Mouse (Mus musculus) gastrocnemius, postnatal 4 days (tissue): ENCODE measurements around the gene Oasl2. TPM values are rescaled to one million over a fixed set of nuclear protein-coding genes. Genes with fewer than 3 reads are reported as not detected.
"Not testable (repeated sequence)": the region's sequence is repeated elsewhere in the genome, so short reads cannot be mapped to it uniquely, and the experiment has no call there.

Source experiments
- DNase-seq, 2 experiments: peaks; one replicate each; pipeline ENCODE4 v3.0.0; 2021 to 2022; ENCODE audit warnings: low spot score in 2 of 2, mixed read lengths in 2 of 2
- total RNA-seq, 2 experiments: library from RNA; stranded (reverse); gene quantifications; 2 replicates each; pipeline ENCODE4 v1.2.3; 2021

The Oasl2 gene
- total RNA-seq, 2 experiments from 2014 or later = 1.4 to 2.5 TPM

DNA sequence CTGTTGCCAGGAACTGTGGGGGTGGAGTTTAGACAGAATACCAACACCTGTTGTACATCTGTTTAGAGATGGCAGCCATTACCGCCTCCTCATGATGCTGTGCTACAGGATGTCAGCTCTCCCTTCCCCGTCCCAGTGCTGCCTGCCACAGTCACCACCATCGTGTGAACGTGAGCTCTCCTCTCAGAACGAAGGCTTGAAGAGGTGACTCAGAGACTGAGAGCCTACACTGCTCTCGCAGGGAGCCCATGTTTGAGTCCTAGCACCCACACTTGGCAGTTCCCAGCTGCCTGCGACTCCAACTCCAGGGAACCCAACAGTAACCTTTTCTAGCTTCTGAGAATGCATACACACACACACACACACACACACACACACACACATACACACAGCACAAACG lies 18.1 kb downstream of the Oasl2 start:
- DNase-seq = no peak

- DNase-seq = no peak
These were observed 19.1 kb downstream of the Oasl2 start for GRCm38 (mm10) chr5:114915854-114916253.

GRCm38 (mm10) chr5:114916777-114917176 lies 20.0 kb downstream of the Oasl2 start:
- DNase-seq = no peak

- not testable (repeated sequence) for DNase-seq
These were observed 20.6 kb downstream of the Oasl2 start for GRCm38 (mm10) chr5:114917357-114917756.

DNA sequence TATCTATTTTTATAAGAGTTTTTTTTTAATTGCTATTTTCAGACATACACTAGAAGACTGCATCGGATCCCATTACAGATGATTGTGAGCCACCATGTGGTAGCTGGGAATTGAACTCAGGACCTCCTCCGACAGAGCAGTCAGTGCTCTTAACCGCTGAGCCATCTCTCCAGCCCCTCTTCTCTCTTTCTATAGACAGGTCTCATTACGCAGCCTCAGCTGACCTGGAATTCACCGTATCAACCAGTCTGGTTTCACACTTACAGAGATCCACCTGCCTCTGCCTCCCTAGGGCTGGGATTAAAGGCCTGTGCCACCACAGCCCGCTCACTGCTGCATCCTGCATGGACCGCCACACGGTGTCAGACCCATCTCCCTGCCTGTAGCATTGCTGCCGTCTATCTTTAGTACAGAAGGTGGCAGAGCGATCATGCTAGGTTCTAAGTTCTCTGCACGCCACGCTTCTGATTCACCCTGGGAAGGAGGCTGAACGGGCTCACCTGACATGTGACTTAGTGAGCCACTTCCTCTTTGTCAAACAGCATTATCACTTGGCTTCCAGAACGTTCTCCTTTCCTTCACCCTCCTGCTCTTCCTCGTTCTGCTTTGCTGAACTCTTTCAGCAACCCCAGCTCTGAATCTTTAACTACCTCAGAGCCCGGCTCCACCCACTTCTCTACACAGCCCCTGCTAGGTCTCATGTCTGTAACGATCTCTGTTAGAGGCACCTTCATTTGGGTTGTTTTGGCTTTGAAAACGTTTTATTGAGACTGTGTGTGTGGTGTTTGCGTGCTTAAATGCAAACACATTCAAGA lies 25.0 kb downstream of the Oasl2 start:
- DNase-seq = no peak

DNA sequence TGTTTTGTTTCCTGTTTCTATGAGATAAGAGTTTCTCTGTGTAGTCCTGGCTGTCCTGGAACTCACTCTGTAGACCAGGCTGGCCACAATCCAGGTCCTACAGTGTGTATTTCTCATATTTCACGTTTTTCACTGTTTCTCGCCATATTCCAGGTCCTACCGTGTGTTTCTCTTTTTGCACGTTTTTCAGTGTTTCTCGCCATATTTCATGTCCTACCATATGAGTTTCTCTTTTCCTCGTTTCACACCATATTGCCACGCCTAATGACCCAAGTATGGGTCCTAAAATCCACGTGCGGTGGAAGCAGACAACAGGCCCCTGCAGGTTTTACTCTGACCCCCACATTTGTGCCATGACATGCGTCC lies 25.6 kb downstream of the Oasl2 start:
- no peak for DNase-seq

GRCm38 (mm10) chr5:114922998-114923473 lies 26.3 kb downstream of the Oasl2 start, which contains the start of gene Oasl1:
Gene Oasl1 (plus strand): TSS chr5:114923240.
- DNase-seq = peak in 1 of 2 experiments; percentile 57

- no peak for DNase-seq
These were observed 29.5 kb downstream of the Oasl2 start for GRCm38 (mm10) chr5:114926153-114926684.

DNA sequence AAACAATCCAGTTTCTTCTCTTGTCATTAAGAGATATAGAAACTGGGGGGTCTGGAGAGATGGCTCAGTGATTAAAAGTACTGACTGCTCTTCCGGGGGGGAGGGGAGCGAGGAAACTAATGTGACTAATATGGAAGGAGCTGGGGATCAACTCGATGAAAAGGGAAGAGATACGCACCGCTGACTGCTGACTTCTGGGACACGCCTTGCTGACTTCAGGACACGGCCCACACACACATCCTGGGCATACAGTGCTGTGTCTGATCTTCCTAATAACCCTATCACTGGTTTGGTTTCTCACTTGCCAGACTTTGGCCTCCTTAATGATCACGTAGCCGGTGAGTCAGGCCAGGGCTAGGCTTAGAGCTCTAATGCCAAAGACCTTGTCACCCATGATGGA lies 30.0 kb downstream of the Oasl2 start:
- DNase-seq = no peak

GRCm38 (mm10) chr5:114931626-114932025 lies 34.9 kb downstream of the Oasl2 start:
- DNase-seq = no peak

- no peak for DNase-seq
These were observed 36.5 kb downstream of the Oasl2 start for GRCm38 (mm10) chr5:114933206-114933605.

DNA sequence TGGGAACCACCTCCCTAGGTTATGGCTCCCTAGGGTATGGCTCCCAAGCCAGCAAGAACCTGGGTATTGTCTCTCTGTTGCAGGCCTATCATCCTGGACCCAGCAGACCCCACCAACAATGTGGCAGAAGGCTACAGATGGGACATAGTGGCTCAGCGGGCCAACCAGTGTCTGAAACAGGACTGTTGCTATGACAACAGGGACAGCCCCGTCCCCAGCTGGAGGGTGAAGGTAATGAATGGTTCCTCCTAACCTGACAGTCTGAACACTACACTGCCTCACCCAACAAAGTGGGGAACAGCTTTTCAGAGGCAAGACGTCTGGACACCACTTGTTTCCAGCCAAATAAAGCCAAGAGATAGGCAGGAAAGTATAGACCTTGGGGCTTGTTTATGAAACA lies 39.1 kb downstream of the Oasl2 start:
- no peak for DNase-seq

DNA sequence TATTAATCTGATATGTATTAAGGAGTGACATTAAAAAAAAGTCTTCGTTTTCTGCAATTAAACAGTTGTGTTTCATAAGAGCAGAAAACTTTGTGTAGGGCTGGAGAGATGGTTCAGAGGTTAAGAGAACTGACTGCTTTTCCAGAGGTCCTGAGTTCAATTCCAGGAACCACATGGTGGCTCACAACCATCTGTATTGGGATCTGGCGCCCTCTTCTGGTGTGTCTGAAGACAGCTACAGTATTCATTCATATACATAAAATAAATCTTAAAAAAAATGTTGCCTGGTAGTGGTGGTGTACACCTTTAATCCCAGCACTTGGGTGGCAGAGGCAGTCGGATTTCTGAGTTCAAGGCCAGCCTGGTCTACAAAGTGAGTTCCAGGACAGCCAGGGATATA lies 44.4 kb downstream of the Oasl2 start:
- not testable (repeated sequence) for DNase-seq

DNA sequence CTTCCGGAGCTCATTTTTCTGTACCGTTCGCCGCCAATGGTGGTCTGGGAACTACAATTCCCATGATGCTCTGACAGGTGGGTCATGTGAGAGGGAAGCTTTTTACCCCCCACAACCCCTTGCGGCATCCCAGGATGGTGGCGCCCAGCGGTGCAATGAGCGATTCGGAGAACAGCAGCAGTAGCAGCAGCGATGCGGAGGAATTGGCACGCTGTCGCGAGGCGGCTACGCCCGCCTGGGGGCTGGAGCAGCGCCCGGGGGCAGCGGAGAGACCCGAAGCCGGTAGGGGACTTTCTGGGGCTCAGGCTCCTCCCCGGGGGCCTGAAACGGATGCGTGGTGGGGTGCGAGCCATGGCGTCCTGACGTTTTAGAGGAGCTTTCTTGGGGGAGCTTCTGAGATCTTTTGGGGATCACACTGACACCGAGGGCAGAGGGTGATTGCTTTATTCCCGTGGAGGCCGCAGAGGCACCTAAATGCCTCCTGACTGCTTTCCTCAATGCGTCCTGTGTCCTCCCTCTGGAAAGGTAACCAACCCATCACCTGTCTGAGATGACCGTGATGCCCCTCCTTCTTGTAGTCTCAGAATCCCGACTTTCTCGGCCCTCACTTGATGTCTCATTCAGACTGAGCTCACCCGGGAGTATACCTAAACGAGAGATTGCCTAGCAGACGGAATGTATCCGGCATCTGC lies 45.5 kb downstream of the Oasl2 start, which contains the start of gene 2210016L21Rik:
Gene 2210016L21Rik (plus strand): TSS at position 85 of the 692 bp plus-strand sequence.
- peak; percentile 58 to 80 for DNase-seq

DNA sequence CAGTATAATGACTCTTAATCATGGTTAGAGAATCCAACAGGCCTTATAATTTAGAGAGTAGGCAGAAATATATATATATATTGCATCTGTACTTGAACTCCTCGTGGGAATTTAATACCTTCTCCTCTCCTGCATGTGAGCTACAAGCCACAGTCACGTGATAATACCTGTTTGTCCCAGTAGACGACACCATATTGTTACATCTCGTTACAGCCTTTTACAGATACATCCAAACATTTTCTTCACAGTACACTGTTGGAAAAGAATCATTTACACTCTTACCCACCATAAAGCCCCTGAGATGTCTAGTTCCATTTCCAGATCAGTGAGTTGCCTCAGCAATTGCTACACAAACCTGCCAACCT lies 46.0 kb downstream of the Oasl2 start:
- no peak for DNase-seq

DNA sequence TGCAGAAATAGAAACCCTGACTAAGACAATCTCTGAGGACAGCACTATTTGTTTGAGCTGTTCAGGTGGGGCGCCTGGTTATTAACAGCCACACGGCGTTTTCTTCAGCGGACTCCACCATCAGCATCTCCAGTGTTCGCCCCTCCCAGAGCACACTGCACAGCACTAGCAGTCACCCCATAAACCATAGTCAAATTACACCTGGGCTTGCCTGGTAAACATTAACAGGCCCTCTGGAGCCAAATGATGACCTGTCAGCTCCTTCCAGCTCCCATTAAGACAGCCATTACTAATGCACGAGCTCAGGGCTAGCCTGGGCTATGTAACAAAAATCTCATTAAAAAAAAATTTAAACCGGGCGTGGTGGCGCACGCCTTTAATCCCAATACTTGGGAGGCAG lies 48.3 kb downstream of the Oasl2 start:
- DNase-seq = no peak

DNA sequence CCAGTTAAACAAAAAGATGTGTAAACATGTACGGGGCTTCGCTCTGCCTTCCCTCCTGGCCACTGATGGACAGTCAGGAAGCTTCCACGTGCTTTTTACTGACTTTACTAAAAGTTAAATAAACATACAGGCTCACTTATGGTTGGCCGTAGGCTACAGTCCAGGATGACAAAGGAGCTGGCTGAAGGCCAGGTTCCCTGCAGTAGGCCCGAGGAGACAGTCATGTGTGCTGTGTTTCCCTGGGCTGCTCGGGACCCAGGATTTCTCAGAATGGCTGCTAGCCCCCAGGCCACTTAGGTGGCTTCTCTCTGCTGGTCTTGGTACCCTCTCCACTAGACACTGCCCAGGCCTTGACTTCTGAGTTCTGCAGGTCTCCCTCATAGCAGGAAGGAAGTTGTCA lies 52.2 kb downstream of the Oasl2 start:
- peak in 1 of 2 experiments; percentile 59 for DNase-seq

- no peak for DNase-seq
These were observed 52.6 kb downstream of the Oasl2 start for GRCm38 (mm10) chr5:114949316-114949715.

- DNase-seq = no peak
These were observed 53.1 kb downstream of the Oasl2 start for GRCm38 (mm10) chr5:114949812-114950211.

GRCm38 (mm10) chr5:114950669-114951068 lies 53.9 kb downstream of the Oasl2 start:
- DNase-seq = no peak

- DNase-seq = no peak
These were observed 54.6 kb downstream of the Oasl2 start for GRCm38 (mm10) chr5:114951279-114951880.

- no peak for DNase-seq
These were observed 56.6 kb downstream of the Oasl2 start for GRCm38 (mm10) chr5:114953326-114953725.
